10 mouse cellular contexts compared by ENCODE assay signal in the genomic region with DNA sequence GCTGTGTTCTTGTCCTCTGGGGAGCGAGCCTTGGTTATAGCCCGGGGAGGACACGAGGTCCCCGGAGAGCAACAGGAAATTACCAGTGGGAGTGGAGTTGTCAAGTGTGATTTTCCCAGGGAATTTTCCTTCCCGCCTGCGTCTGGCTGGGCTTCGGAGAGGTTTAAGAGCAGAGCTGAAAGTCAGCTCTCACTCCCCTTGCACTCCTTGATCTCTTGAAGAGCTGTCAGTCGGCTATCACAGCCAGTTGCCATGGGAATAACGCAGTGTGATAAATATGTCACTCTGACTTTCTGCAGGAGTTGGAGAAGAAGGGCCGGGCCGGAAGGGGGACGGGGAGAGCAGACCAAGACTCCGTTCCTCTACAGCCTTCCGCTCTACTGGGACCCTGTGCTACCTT. TPM values are rescaled to one million over a fixed set of nuclear protein-coding genes. Genes with fewer than 3 reads are reported as not detected.
A peak's percentile ranks its signal among the peaks of the same experiment; 100 is the strongest.
DNase-seq lines count a peak whose midpoint lies in the region; ATAC-seq lines count a peak whose summit lies in the region.
"Had no signal": no experiment of that assay in that cellular context is flagged by ENCODE, and none has a peak within 500 bp of the region (broad histone marks: within the 10 kb centered on the region; RNA-seq: fewer than 3 reads in every experiment).

No protein-coding gene starts in this region.

- peaks cover 4% of the 10 kb centered on the region; the same call in 1 of the 2 replicates for H3K4me1 ChIP-seq in kidney, embryonic 14.5 days (ENCODE audit: control insufficient read depth, insufficient read depth, low read length)

- H3K4me2 ChIP-seq in kidney, embryonic 14.5 days (replicated peaks; ENCODE audit: low read depth, low read length), result no peak overlapping the region

- H3K27me3 ChIP-seq in kidney, embryonic 14.5 days (ENCODE audit: control insufficient read depth, insufficient read depth, low read length), result no peaks in the 10 kb centered on the region

- H3K9me3 ChIP-seq in kidney, embryonic 14.5 days (ENCODE audit: control insufficient read depth, low read length), result no peaks in the 10 kb centered on the region

- no peak overlapping the region for H3K4me3 ChIP-seq in kidney, embryonic 14.5 days (ENCODE audit: low read length)

- no peak overlapping the region for H3K9ac ChIP-seq in kidney, embryonic 14.5 days (ENCODE audit: low read depth, low read length)

- 3% methylated on average over 14 of the region's 14 CpGs for WGBS in kidney, embryonic 14.5 days

- intact Hi-C loops in heart, postnatal 25 days (cut with DNase I), result loop anchor here (10.0 kb wide), 1 partner anchor 298 kb away; no protein-coding TSS in a partner anchor

- ATAC-seq in kidney, embryonic 14.5 days (ENCODE audit: low FRiP score, low TSS enrichment), result peak; percentile 78
- no peak for ATAC-seq in inflammation-experienced regulatory T-cells, adult 6 months

- no peak overlapping the region for H3K27ac ChIP-seq in kidney, embryonic 14.5 days (ENCODE audit: low read depth, low read length)

- peak; percentile 23 to 56 for DNase-seq in heart, adult 18-20 months
- DNase-seq in heart, postnatal 25 days (ENCODE audit: low spot score), result no peak
- peak; percentile 12 for DNase-seq in forelimb bud, embryonic 11.5 days (ENCODE audit: low read depth, low spot score)
- DNase-seq in lung, postnatal 4 days, result peak; percentile 10 to 53
- DNase-seq in urinary bladder, adult 2 months (ENCODE audit: low spot score), result no peak
- no peak for DNase-seq in urinary bladder, postnatal 4 days (ENCODE audit: low spot score in 2 of 2)
- DNase-seq: adrenal gland, adult 8-10 months; gastrocnemius, postnatal 36 days had no signal

- no peaks in the 10 kb centered on the region for H3K36me3 ChIP-seq in kidney, embryonic 14.5 days (ENCODE audit: control insufficient read depth, insufficient read depth, low read length)

RNA-seq across cellular contexts. Expression of a gene that starts 55.3 kb away (rescaled TPM):
- 1 to 10 TPM; 6.2 to 6.4 TPM for total RNA-seq in heart, adult 18-20 months (2021)
- 1 to 10 TPM; 4.1 to 4.7 TPM for total RNA-seq in heart, postnatal 25 days (2021)
- polyA plus RNA-seq in kidney, embryonic 14.5 days (2014; fragmentation: Nextera tagmentation; extraction: Ambion mirVana), result 22.2 and 31.9 TPM in 2 replicates
- polyA plus RNA-seq in urinary bladder, adult 2 months (2012; rRNA removed), result 8.1 and 9.5 TPM in 2 replicates
- 10 to 100 TPM; 23.2 to 27.8 (median 23.7) TPM for polyA plus RNA-seq in inflammation-experienced regulatory T-cells, adult 6 months (2017; shearing (Covaris generic))

RNA-seq across cellular contexts. Expression of a gene that starts 55.4 kb away (rescaled TPM):
- 100 to 1,000 TPM; 307 to 318 TPM for total RNA-seq in heart, adult 18-20 months (2021)
- total RNA-seq in heart, postnatal 25 days (2021), result 100 to 1,000 TPM; 246 to 290 TPM
- 571 and 767 TPM in 2 replicates for polyA plus RNA-seq in kidney, embryonic 14.5 days (2014; fragmentation: Nextera tagmentation; extraction: Ambion mirVana)
- 364 and 515 TPM in 2 replicates for polyA plus RNA-seq in urinary bladder, adult 2 months (2012; rRNA removed)
- 100 to 1,000 TPM; 144 to 324 (median 146) TPM for polyA plus RNA-seq in inflammation-experienced regulatory T-cells, adult 6 months (2017; shearing (Covaris generic))

Comparison
In these comparisons a context has a peak if more than half of its experiments do, and no peak if none do; other contexts are left out.
1. DNase-seq: peak in heart, adult 18-20 months (2 of 2), forelimb bud, embryonic 11.5 days (single experiment) and lung, postnatal 4 days (2 of 2); none in heart, postnatal 25 days (single experiment), urinary bladder, adult 2 months (single experiment) and urinary bladder, postnatal 4 days (0 of 2).